Mouse (Mus musculus) bone marrow macrophage, adult 2 months (primary cell): ENCODE measurements around the gene Gadd45b.

Experiments used
- CTCF ChIP-seq: IDR thresholded peaks from 2 replicates; pipeline ENCODE4 v1.5.1; 2012; ENCODE audit warnings: low read depth, mild to moderate bottlenecking, low read length, moderate library complexity
- POLR2A ChIP-seq: IDR thresholded peaks from 2 replicates; pipeline ENCODE4 v1.6.1; 2012; ENCODE audit warnings: mild to moderate bottlenecking, low read depth, low read length, borderline replicate concordance

DNA sequence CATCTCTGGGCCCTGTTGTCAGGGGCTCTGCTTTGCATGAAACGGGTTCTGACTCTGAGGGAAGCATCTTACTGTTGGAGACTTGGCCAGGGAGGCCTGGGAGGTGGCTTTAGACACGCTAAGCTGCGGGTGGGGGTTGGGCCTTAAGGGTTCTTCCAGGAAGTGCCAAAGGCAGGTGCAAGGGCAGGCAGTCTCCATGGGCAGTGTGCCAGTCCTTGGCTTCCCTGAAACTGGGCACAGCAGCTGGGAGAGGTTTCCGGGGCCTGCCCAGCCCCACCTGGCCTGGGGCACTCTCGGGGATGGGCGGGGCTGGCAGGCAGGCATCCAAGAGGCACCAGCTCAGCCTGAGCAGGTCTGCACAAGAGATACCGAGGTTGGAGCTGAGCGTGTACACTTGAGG lies 7.8 kb downstream of the Gadd45b start:
- TF ChIP-seq CTCF (no peak), POLR2A (no peak)
